Mouse (Mus musculus): Measurements from ENCODE around the gene Med13l. TPM values are rescaled to one million over a fixed set of nuclear protein-coding genes. Genes with fewer than 3 reads are reported as not detected.

Med13l gene
- polyA plus RNA-seq, 1 experiment from 2014 or later, result 16.2 TPM

DNA sequence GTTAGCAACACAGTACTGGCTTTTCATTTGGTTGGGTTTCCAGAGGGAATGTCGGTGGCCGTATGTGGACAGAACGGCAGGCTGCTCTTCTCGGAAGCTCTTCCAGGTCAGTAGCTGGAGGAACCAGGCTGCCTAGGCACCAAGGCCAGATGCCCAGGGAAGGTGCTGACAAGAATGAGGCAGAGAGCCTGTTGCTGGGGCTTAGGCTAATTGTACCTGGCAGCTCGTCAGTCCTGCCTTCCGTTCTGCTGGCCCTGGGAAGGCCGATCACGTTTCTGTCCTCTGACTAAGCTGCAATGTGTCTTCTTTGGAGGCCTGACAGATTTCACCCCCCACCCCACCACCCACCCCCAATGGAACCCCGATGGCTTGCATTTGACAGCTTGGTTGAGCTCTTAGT lies 251.9 kb downstream of the Med13l start:
- 68% methylated on average over 9 of the region's 9 CpGs for WGBS
- H3K36me3 ChIP-seq (ENCODE audit: control insufficient read depth, insufficient read depth, low read length), result no peaks in the 10 kb centered on the region
- no peak overlapping the region for H3K27ac ChIP-seq (ENCODE audit: low read length)
- H3K9ac ChIP-seq (replicated peaks; ENCODE audit: low read depth, low read length), result no peak overlapping the region
- no peak overlapping the region for H3K4me2 ChIP-seq (replicated peaks; ENCODE audit: low read depth, low read length)
- no peaks in the 10 kb centered on the region for H3K4me1 ChIP-seq (ENCODE audit: control insufficient read depth, insufficient read depth, low read length)
- no peak for ATAC-seq (ENCODE audit: insufficient number of reproducible peaks, insufficient read depth, low FRiP score, low read depth)
- no peak overlapping the region for H3K4me3 ChIP-seq (ENCODE audit: low read depth, low read length)
- no peaks in the 10 kb centered on the region for H3K27me3 ChIP-seq (ENCODE audit: control insufficient read depth, insufficient read depth, low read length)
- no peaks in the 10 kb centered on the region for H3K9me3 ChIP-seq (ENCODE audit: control insufficient read depth, low read depth, low read length)

DNA sequence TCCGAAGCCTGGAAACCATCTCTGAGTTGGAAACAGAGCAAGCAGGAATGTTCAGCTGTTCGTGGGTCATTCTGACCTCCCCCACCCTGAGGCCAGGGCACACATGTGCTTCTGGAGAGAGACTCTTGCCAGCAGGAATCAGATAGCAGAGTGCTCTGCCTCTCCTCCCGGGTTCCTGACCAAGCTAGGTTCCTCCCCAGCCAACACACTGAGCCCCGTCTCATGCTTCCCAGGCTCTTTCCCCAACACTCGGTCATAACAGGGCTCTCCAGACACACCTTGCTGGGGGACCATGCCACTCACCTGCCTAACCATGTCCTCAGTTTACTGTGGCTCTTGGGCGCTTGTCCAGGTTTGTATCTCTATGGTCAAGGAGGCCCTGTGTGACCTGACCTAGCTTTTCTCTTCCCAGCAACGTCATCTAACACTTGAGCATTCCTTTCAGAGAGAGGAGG lies 252.5 kb downstream of the Med13l start:
- H3K4me3 ChIP-seq (ENCODE audit: low read depth, low read length), result no peak overlapping the region
- WGBS, result 55% methylated on average over 7 of the region's 7 CpGs

DNA sequence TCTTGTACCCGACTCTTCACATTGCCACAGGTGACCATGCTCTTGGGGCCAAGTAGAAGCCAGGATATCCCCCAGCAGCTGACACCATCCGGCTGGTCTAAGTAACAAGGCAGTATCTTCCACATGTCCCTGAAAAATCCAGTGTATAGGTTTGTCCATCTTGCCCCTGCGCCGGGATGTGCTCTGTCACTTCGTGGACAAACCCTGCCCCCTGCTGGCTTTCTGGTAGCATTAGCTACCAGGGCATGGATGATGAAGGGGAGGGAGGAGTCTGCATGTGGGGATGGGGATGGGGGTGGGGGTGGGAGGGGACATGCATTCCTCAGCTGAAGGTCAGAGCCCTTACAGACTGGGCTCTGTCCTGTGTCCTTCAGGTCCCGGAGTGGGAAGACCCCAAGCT lies 253.6 kb downstream of the Med13l start:
- Histone ChIP-seq H3K27ac (ENCODE audit: low read length) (no peak overlapping the region), H3K36me3 (ENCODE audit: control insufficient read depth, insufficient read depth, low read length) (no peaks in the 10 kb centered on the region), H3K4me2 (replicated peaks; ENCODE audit: low read depth, low read length) (no peak overlapping the region), H3K4me3 (ENCODE audit: low read depth, low read length) (no peak overlapping the region), H3K27me3 (ENCODE audit: control insufficient read depth, insufficient read depth, low read length) (no peaks in the 10 kb centered on the region), H3K4me1 (ENCODE audit: control insufficient read depth, insufficient read depth, low read length) (no peaks in the 10 kb centered on the region), H3K9me3 (ENCODE audit: control insufficient read depth, low read depth, low read length) (no peaks in the 10 kb centered on the region), H3K9ac (replicated peaks; ENCODE audit: low read depth, low read length) (no peak overlapping the region)
- no peak for ATAC-seq (ENCODE audit: insufficient number of reproducible peaks, insufficient read depth, low FRiP score, low read depth)
- 53% methylated on average over 6 of the region's 6 CpGs for WGBS

More for the DNA sequence above, 252.5 kb downstream of the Med13l start:
- Histone ChIP-seq H3K36me3 (ENCODE audit: control insufficient read depth, insufficient read depth, low read length) (no peaks in the 10 kb centered on the region), H3K27ac (ENCODE audit: low read length) (no peak overlapping the region), H3K4me1 (ENCODE audit: control insufficient read depth, insufficient read depth, low read length) (no peaks in the 10 kb centered on the region), H3K9ac (replicated peaks; ENCODE audit: low read depth, low read length) (no peak overlapping the region), H3K4me2 (replicated peaks; ENCODE audit: low read depth, low read length) (no peak overlapping the region), H3K27me3 (ENCODE audit: control insufficient read depth, insufficient read depth, low read length) (no peaks in the 10 kb centered on the region), H3K9me3 (ENCODE audit: control insufficient read depth, low read depth, low read length) (no peaks in the 10 kb centered on the region)
- no peak for ATAC-seq (ENCODE audit: insufficient number of reproducible peaks, insufficient read depth, low FRiP score, low read depth)

Data from stomach, embryonic 14.5 days (tissue).